Comparison of ENCODE assay signal across 8 mouse cellular contexts in genomic region chr4:106617056-106617455, GRCm38 (mm10). TPM values are rescaled to one million over a fixed set of nuclear protein-coding genes. Genes with fewer than 3 reads are reported as not detected.
DNase-seq lines count a peak whose midpoint lies in the region; ATAC-seq lines count a peak whose summit lies in the region.

Lexm (minus strand) TSS chr4:106617241.

- peak within 1 kb of the TSS; percentile 13; the same call in 1 of the 2 replicates for H3K9ac ChIP-seq in forebrain, embryonic 14.5 days (ENCODE audit: low read length)
- no peak within 1 kb of the TSS for H3K9ac ChIP-seq in liver, embryonic 13.5 days

- H3K4me1 ChIP-seq in heart, embryonic 10.5 days = peaks cover 16% of the 10 kb centered on the region
- H3K4me1 ChIP-seq in forebrain, embryonic 14.5 days (ENCODE audit: control insufficient read depth, insufficient read depth, low read length) = peaks cover 4% of the 10 kb centered on the region; the same call in 1 of the 2 replicates
- peaks cover 44% of the 10 kb centered on the region for H3K4me1 ChIP-seq in liver, embryonic 13.5 days (replicated peaks)

- H3K4me2 ChIP-seq in forebrain, embryonic 14.5 days (ENCODE audit: low read length) = peak within 1 kb of the TSS; percentile 32
- peak within 1 kb of the TSS; percentile 60 for H3K4me2 ChIP-seq in liver, embryonic 13.5 days

- no peak for ATAC-seq in forebrain, embryonic 14.5 days
- ATAC-seq in liver, embryonic 13.5 days (ENCODE audit: low read depth) = peak; percentile 48

- DNase-seq in heart, embryonic 10.5 days (ENCODE audit: low spot score) = peak; percentile 87
- no peak for DNase-seq in heart, adult 8-10 months (ENCODE audit: low spot score)
- DNase-seq in ES-CJ7 (ENCODE audit: low read depth, low spot score) = peak; percentile 65
- DNase-seq in forebrain, embryonic 14.5 days (ENCODE audit: low spot score) = no peak
- DNase-seq in liver, embryonic 13.5 days = peak; percentile 62
- DNase-seq in testis, postnatal 10 days (ENCODE audit: low spot score) = peak; percentile 61
- DNase-seq in spleen, adult 18-20 months = no peak
- DNase-seq in cerebellum, adult 11 months = no peak

- peak within 1 kb of the TSS; percentile 62; the same call in 1 of the 2 replicates for H3K27ac ChIP-seq in heart, embryonic 10.5 days
- H3K27ac ChIP-seq in forebrain, embryonic 14.5 days (ENCODE audit: low read depth, low read length) = no peak within 1 kb of the TSS
- H3K27ac ChIP-seq in liver, embryonic 13.5 days = no peak within 1 kb of the TSS

- peaks cover 56% of the 10 kb centered on the region for H3K27me3 ChIP-seq in heart, embryonic 10.5 days (ENCODE audit: insufficient read depth, poor library complexity, severe bottlenecking)
- peaks cover 7% of the 10 kb centered on the region for H3K27me3 ChIP-seq in forebrain, embryonic 14.5 days (replicated peaks; ENCODE audit: control insufficient read depth, insufficient read depth, low read length)
- peaks cover 44% of the 10 kb centered on the region for H3K27me3 ChIP-seq in liver, embryonic 13.5 days

- 2% methylated on average over 18 of the region's 19 CpGs for WGBS in heart, embryonic 10.5 days
- 2% methylated on average over 18 of the region's 19 CpGs for WGBS in forebrain, embryonic 14.5 days
- WGBS in liver, embryonic 13.5 days (ENCODE audit: insufficient replicate concordance) = 1% methylated on average over 19 of the region's 19 CpGs

- no peaks in the 10 kb centered on the region for H3K9me3 ChIP-seq in heart, embryonic 10.5 days
- no peaks in the 10 kb centered on the region for H3K9me3 ChIP-seq in forebrain, embryonic 14.5 days (replicated peaks; ENCODE audit: control insufficient read depth, low read length)
- no peaks in the 10 kb centered on the region for H3K9me3 ChIP-seq in liver, embryonic 13.5 days (replicated peaks)

- peak within 1 kb of the TSS; percentile 46 for H3K4me3 ChIP-seq in heart, embryonic 10.5 days
- no peak within 1 kb of the TSS for H3K4me3 ChIP-seq in forebrain, embryonic 14.5 days (ENCODE audit: low read depth, low read length)
- 0 out of 2 replicates have a peak within 1 kb of the TSS, but pooled peaks have one; percentile 23 for H3K4me3 ChIP-seq in liver, embryonic 13.5 days (replicated peaks)

- H3K36me3 ChIP-seq in heart, embryonic 10.5 days = no peaks in the 10 kb centered on the region
- no peaks in the 10 kb centered on the region for H3K36me3 ChIP-seq in forebrain, embryonic 14.5 days (ENCODE audit: control insufficient read depth, insufficient read depth, low read length)
- H3K36me3 ChIP-seq in liver, embryonic 13.5 days = no peaks in the 10 kb centered on the region

RNA-seq across cellular contexts. Expression of gene Lexm, which starts in this region (rescaled TPM):
- polyA plus RNA-seq in heart, embryonic 10.5 days (2016; fragmentation: Nextera tagmentation; extraction: Ambion mirVana) = 0.80 TPM in 1 of 2 replicates, not detected in the other
- total RNA-seq in heart, adult 8-10 months (2022) = not detected
- not detected in 2 replicates for polyA plus RNA-seq in forebrain, embryonic 14.5 days (2014; fragmentation: Nextera tagmentation; extraction: Ambion mirVana)
- 0.24 and 0.30 TPM in 2 replicates for polyA plus RNA-seq in liver, embryonic 13.5 days (2015; fragmentation: Nextera tagmentation; extraction: Ambion mirVana)

Comparison
In these comparisons a context has a peak if more than half of its experiments do, and no peak if none do; other contexts are left out.
1. Peak in DNase-seq, H3K4me3 ChIP-seq and H3K27ac ChIP-seq in heart, embryonic 10.5 days; RNA of the gene not detected or under 1 TPM.
2. Peak in DNase-seq, ATAC-seq, H3K4me3 ChIP-seq and H3K4me2 ChIP-seq in liver, embryonic 13.5 days; RNA of the gene not detected or under 1 TPM.
3. DNase-seq: peak in ES-CJ7 (single experiment) and testis, postnatal 10 days (single experiment); none in heart, adult 8-10 months (single experiment), forebrain, embryonic 14.5 days (single experiment), spleen, adult 18-20 months (0 of 2) and cerebellum, adult 11 months (single experiment).